ENCODE assay signal across 10 mouse cellular contexts in the genomic region with DNA sequence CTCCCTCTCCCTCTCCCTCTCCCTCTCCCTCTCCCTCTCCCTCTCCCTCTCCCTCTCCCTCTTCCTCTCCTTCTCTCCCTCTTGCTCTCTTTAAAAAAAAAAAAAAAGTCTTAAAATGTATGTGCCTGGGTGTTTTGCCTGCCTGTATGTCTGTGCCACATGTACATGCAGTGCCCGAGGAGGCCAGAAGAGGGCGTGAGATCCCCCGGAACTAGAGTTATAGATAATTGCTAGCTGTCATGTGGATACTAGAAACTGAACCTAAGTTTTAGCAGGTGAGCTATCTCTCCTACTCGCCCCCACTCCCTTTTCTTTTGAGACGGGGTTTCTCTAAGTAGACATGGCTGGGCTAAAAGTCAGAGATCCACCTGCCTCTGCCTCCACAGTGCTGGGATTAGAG. TPM values are rescaled to one million over a fixed set of nuclear protein-coding genes. Genes with fewer than 3 reads are reported as not detected.
DNase-seq lines count a peak whose midpoint lies in the region; ATAC-seq and TF ChIP-seq lines count a peak whose summit lies in the region.
"Had no signal": no experiment of that assay in that cellular context is flagged by ENCODE, and none has a peak within 500 bp of the region (broad histone marks: within the 10 kb centered on the region; RNA-seq: fewer than 3 reads in every experiment).

No protein-coding gene starts in this region.

- TF ChIP-seq EP300 in MEL (IDR thresholded peaks at IDR 0.05; ENCODE audit: low read depth in 1 of 2, low read length in 2 of 2): no peak

- H3K4me3 ChIP-seq in left cerebral cortex, adult 2 months: no peak overlapping the region
- no peak overlapping the region for H3K4me3 ChIP-seq in MEL (ENCODE audit: control insufficient read depth in 1 of 2, insufficient read depth in 1 of 2, low read depth in 2 of 2, low read length in 2 of 2)
- no peak overlapping the region for H3K4me3 ChIP-seq in midbrain, postnatal 0 days (ENCODE audit: low read depth, low read length)
- H3K4me3 ChIP-seq: heart, embryonic 13.5 days; limb, embryonic 15.5 days had no signal

- peaks cover 0 to 18% of the 10 kb centered on the region in 2 experiments; a peak in 2 of 4 replicates for H3K4me1 ChIP-seq in MEL (ENCODE audit: control insufficient read depth in 1 of 2, insufficient read depth in 2 of 2, low read length in 2 of 2)
- H3K4me1 ChIP-seq in midbrain, postnatal 0 days (ENCODE audit: insufficient read depth, low read length): no peaks in the 10 kb centered on the region
- H3K4me1 ChIP-seq: heart, embryonic 13.5 days; limb, embryonic 15.5 days had no signal

- no peaks in the 10 kb centered on the region for H3K9me3 ChIP-seq in MEL (replicated peaks; ENCODE audit: insufficient read depth, low read length)
- H3K9me3 ChIP-seq in midbrain, postnatal 0 days (ENCODE audit: low read length): no peaks in the 10 kb centered on the region
- H3K9me3 ChIP-seq: heart, embryonic 13.5 days; limb, embryonic 15.5 days had no signal

- H3K36me3 ChIP-seq in MEL (ENCODE audit: control insufficient read depth in 1 of 2, insufficient read depth in 2 of 2, low read length in 2 of 2): peaks cover 0 to 2% of the 10 kb centered on the region in 2 experiments; a peak in 2 of 4 replicates
- H3K36me3 ChIP-seq in midbrain, postnatal 0 days (ENCODE audit: insufficient read depth, low read length): no peaks in the 10 kb centered on the region
- H3K36me3 ChIP-seq: heart, embryonic 13.5 days; limb, embryonic 15.5 days had no signal

- no peak overlapping the region for H3K27ac ChIP-seq in left cerebral cortex, adult 2 months
- no peak overlapping the region for H3K27ac ChIP-seq in MEL (ENCODE audit: control insufficient read depth, low read depth, low read length)
- H3K27ac ChIP-seq in midbrain, postnatal 0 days (ENCODE audit: low read depth, low read length): no peak overlapping the region
- H3K27ac ChIP-seq: heart, embryonic 13.5 days; limb, embryonic 15.5 days had no signal

- no peak for DNase-seq in left cerebral cortex, adult 2 months (ENCODE audit: extremely low spot score in 1 of 2, low spot score in 2 of 2)
- no peak for DNase-seq in left cerebral cortex, postnatal 25 days (ENCODE audit: low spot score in 2 of 2)
- DNase-seq in MEL (ENCODE audit: low read depth, low spot score): peak; percentile 76
- DNase-seq in c-Kit-positive CD71-positive TER-119-negative erythroid progenitor cells, embryonic 14.5 days (ENCODE audit: low read depth): peak; percentile 33
- peak; percentile 25 for DNase-seq in naive thymus-derived CD4-positive, alpha-beta T cell, adult 2 months (ENCODE audit: low read depth)
- DNase-seq in midbrain, postnatal 0 days (ENCODE audit: low spot score): no peak
- no peak for DNase-seq in neural tube, embryonic 10.5 days (ENCODE audit: extremely low spot score, low spot score)
- no peak for DNase-seq in heart, postnatal 25 days (ENCODE audit: low spot score)

- WGBS in midbrain, postnatal 0 days: 36% methylated on average over 5 of the region's 5 CpGs

- no peak for TF ChIP-seq POLR2A in MEL (IDR thresholded peaks at IDR 0.05; ENCODE audit: control insufficient read depth in 1 of 2, insufficient read depth in 1 of 2, low read depth in 1 of 2, low read length in 2 of 2, poor library complexity in 1 of 2)

- ATAC-seq in midbrain, postnatal 0 days (ENCODE audit: low FRiP score): no peak

- no peaks in the 10 kb centered on the region for H3K79me2 ChIP-seq in MEL (ENCODE audit: control insufficient read depth, insufficient read depth, low read length, poor library complexity)

- H3K4me2 ChIP-seq in midbrain, postnatal 0 days (ENCODE audit: low read depth, low read length, poor library complexity, severe bottlenecking): no peak overlapping the region
- H3K4me2 ChIP-seq: heart, embryonic 13.5 days; limb, embryonic 15.5 days had no signal

- intact Hi-C loops in left cerebral cortex, adult 2 months (cut with DNase I): no loop called here
- intact Hi-C loops in left cerebral cortex, postnatal 25 days (cut with DNase I): no loop called here
- intact Hi-C loops in heart, postnatal 25 days (cut with DNase I): no loop called here

- H3K9ac ChIP-seq in MEL (ENCODE audit: control insufficient read depth, low read depth, low read length, poor library complexity, severe bottlenecking): no peak overlapping the region
- no peak overlapping the region for H3K9ac ChIP-seq in midbrain, postnatal 0 days (replicated peaks; ENCODE audit: low read length, poor library complexity, severe bottlenecking)
- H3K9ac ChIP-seq: heart, embryonic 13.5 days; limb, embryonic 15.5 days had no signal

- peak; percentile 50 for TF ChIP-seq RAD21 in MEL (IDR thresholded peaks at IDR 0.05; ENCODE audit: low read depth, low read length)

- no peaks in the 10 kb centered on the region for H3K27me3 ChIP-seq in MEL (ENCODE audit: control insufficient read depth in 1 of 2, insufficient read depth in 2 of 2, low read length in 2 of 2)
- no peaks in the 10 kb centered on the region for H3K27me3 ChIP-seq in midbrain, postnatal 0 days (ENCODE audit: insufficient read depth, low read length)
- H3K27me3 ChIP-seq: limb, embryonic 15.5 days had no signal

- peak; percentile 35 for TF ChIP-seq CTCF in left cerebral cortex, adult 2 months (IDR thresholded peaks at IDR 0.05)
- peak; percentile 71 to 80 (median 74) for TF ChIP-seq CTCF in MEL (IDR thresholded peaks at IDR 0.05 in 2 of 3, conservative IDR thresholded peaks at IDR 0.05 in 1 of 3; ENCODE audit: control insufficient read depth in 1 of 3, insufficient read depth in 1 of 3, low read depth in 2 of 3, low read length in 3 of 3, poor library complexity in 1 of 3, severe bottlenecking in 1 of 3)
- TF ChIP-seq CTCF in midbrain, postnatal 0 days (IDR thresholded peaks at IDR 0.05): no peak

TF ChIP-seq in MEL, 35 proteins besides CTCF, POLR2A, EP300 and RAD21:
- TF ChIP-seq GATA1 (IDR thresholded peaks at IDR 0.05; ENCODE audit: low read depth, low read length) (peak; percentile 38; the same call in 1 of the 2 replicates), JUND (IDR thresholded peaks at IDR 0.05; ENCODE audit: low read depth, low read length) (no peak), ZNF384 (IDR thresholded peaks at IDR 0.05; ENCODE audit: low read depth, low read length) (peak; percentile 41; the same call in 1 of the 2 replicates), ELF1 (IDR thresholded peaks at IDR 0.05; ENCODE audit: low read depth, low read length) (0 out of 2 replicates have a peak, but pooled peaks have one; percentile 42), ZC3H11A (IDR thresholded peaks at IDR 0.05; ENCODE audit: low read depth, low read length) (no peak), SIN3A (IDR thresholded peaks at IDR 0.05; ENCODE audit: low read length) (0 out of 2 replicates have a peak, but pooled peaks have one; percentile 9), SMC3 (IDR thresholded peaks at IDR 0.05; ENCODE audit: low read depth, low read length) (peak; percentile 61)

RNA-seq across cellular contexts. Expression of a gene that starts 8.9 kb away (rescaled TPM):
- total RNA-seq in left cerebral cortex, adult 2 months (2021): 10 to 100 TPM; 36.8 to 39.8 TPM
- total RNA-seq in left cerebral cortex, postnatal 25 days (2021): 10 to 100 TPM; 38.2 to 43.4 TPM
- not detected in 2 replicates for total RNA-seq in MEL (2012; rRNA removed)
- polyA plus RNA-seq in MEL (2012; ENCODE audit: insufficient read depth in 1 of 2, insufficient read length in 2 of 2, low read depth in 1 of 2, low replicate concordance in 2 of 2, missing spikeins in 1 of 2): not detected
- total RNA-seq in midbrain, postnatal 0 days (2014; rRNA removed): 12.2 and 20.9 TPM in 2 replicates
- 7.0 and 7.6 TPM in 2 replicates for polyA plus RNA-seq in midbrain, postnatal 0 days (2015; fragmentation: Nextera tagmentation; extraction: Ambion mirVana)
- total RNA-seq in heart, postnatal 25 days (2021): 1 to 10 TPM; 5.0 to 6.7 TPM

RNA-seq across cellular contexts. Expression of a gene that starts 29.1 kb away (rescaled TPM):
- 1 to 10 TPM in 1 of 2 experiments, under 1 TPM in 1; 0.75 to 1.2 TPM for total RNA-seq in left cerebral cortex, adult 2 months (2021)
- total RNA-seq in left cerebral cortex, postnatal 25 days (2021): under 1 TPM; 0.57 to 0.64 TPM
- total RNA-seq in MEL (2012; rRNA removed): not detected in 2 replicates
- polyA plus RNA-seq in MEL (2012; ENCODE audit: insufficient read depth in 1 of 2, insufficient read length in 2 of 2, low read depth in 1 of 2, low replicate concordance in 2 of 2, missing spikeins in 1 of 2): under 1 TPM in 1 of 2 experiments, not detected in 1; 0.06 TPM
- total RNA-seq in midbrain, postnatal 0 days (2014; rRNA removed): 4.3 and 6.2 TPM in 2 replicates
- 2.7 and 4.5 TPM in 2 replicates for polyA plus RNA-seq in midbrain, postnatal 0 days (2015; fragmentation: Nextera tagmentation; extraction: Ambion mirVana)
- 1 to 10 TPM; 4.6 to 6.4 TPM for total RNA-seq in heart, postnatal 25 days (2021)

RNA-seq across cellular contexts. Expression of a gene that starts 30.0 kb away (rescaled TPM):
- not detected for total RNA-seq in left cerebral cortex, adult 2 months (2021)
- not detected for total RNA-seq in left cerebral cortex, postnatal 25 days (2021)
- not detected in 2 replicates for total RNA-seq in MEL (2012; rRNA removed)
- polyA plus RNA-seq in MEL (2012; ENCODE audit: insufficient read depth in 1 of 2, insufficient read length in 2 of 2, low read depth in 1 of 2, low replicate concordance in 2 of 2, missing spikeins in 1 of 2): not detected
- not detected in 2 replicates for total RNA-seq in midbrain, postnatal 0 days (2014; rRNA removed)
- polyA plus RNA-seq in midbrain, postnatal 0 days (2015; fragmentation: Nextera tagmentation; extraction: Ambion mirVana): 0.23 TPM in 1 of 2 replicates, not detected in the other
- total RNA-seq in heart, postnatal 25 days (2021): under 1 TPM in 1 of 2 experiments, not detected in 1; 0.22 TPM
- polyA plus RNA-seq: heart, embryonic 13.5 days; limb, embryonic 15.5 days had no signal

RNA-seq across cellular contexts. Expression of a gene that starts 41.9 kb away (rescaled TPM):
- total RNA-seq in left cerebral cortex, adult 2 months (2021): 10 to 100 TPM; 63.2 to 72.1 TPM
- total RNA-seq in left cerebral cortex, postnatal 25 days (2021): 10 to 100 TPM; 56.9 to 66.3 TPM
- total RNA-seq in MEL (2012; rRNA removed): 5.9 and 7.2 TPM in 2 replicates
- polyA plus RNA-seq in MEL (2012; ENCODE audit: insufficient read depth in 1 of 2, insufficient read length in 2 of 2, low read depth in 1 of 2, low replicate concordance in 2 of 2, missing spikeins in 1 of 2): 1 to 10 TPM in 1 of 2 experiments, not detected in 1; 7.9 TPM
- total RNA-seq in midbrain, postnatal 0 days (2014; rRNA removed): 45.1 and 57.8 TPM in 2 replicates
- 32.0 and 41.2 TPM in 2 replicates for polyA plus RNA-seq in midbrain, postnatal 0 days (2015; fragmentation: Nextera tagmentation; extraction: Ambion mirVana)
- total RNA-seq in heart, postnatal 25 days (2021): 10 to 100 TPM; 30.9 to 36.8 TPM

Comparison
In these comparisons a context has a peak if more than half of its experiments do, and no peak if none do; other contexts are left out.
1. DNase-seq: peak in MEL (single experiment), c-Kit-positive CD71-positive TER-119-negative erythroid progenitor cells, embryonic 14.5 days (single experiment) and naive thymus-derived CD4-positive, alpha-beta T cell, adult 2 months (single experiment); none in left cerebral cortex, adult 2 months (0 of 2), left cerebral cortex, postnatal 25 days (0 of 2), midbrain, postnatal 0 days (single experiment), neural tube, embryonic 10.5 days (single experiment) and heart, postnatal 25 days (single experiment).